Mouse (Mus musculus) embryo, embryonic 11 days (tissue): ENCODE data around the gene Camta1.
A peak's percentile ranks its signal among the peaks of the same experiment; 100 is the strongest.

ENCODE experiments used
- DNase-seq: peaks from one replicate; pipeline ENCODE4 v3.0.0-alpha.2; 2015

The Camta1 gene

GRCm38 (mm10) chr4:151138135-151138534 is 723.5 kb downstream of the Camta1 start:
- DNase-seq, result peak; percentile 21

- no peak for DNase-seq
These were observed 724.0 kb downstream of the Camta1 start for GRCm38 (mm10) chr4:151137701-151138100.

GRCm38 (mm10) chr4:151135491-151135890 is 726.2 kb downstream of the Camta1 start:
- DNase-seq, result no peak

GRCm38 (mm10) chr4:151133760-151134159 is 727.9 kb downstream of the Camta1 start:
- no peak for DNase-seq

- no peak for DNase-seq
These were observed 729.2 kb downstream of the Camta1 start for GRCm38 (mm10) chr4:151132493-151132892.

GRCm38 (mm10) chr4:151130756-151131490 is 730.8 kb downstream of the Camta1 start:
- no peak for DNase-seq

GRCm38 (mm10) chr4:151129725-151130557 is 731.7 kb downstream of the Camta1 start:
- no peak for DNase-seq

GRCm38 (mm10) chr4:151128641-151129541 is 732.8 kb downstream of the Camta1 start:
- peak; percentile 94 for DNase-seq

- peak; percentile 72 for DNase-seq
These were observed 733.8 kb downstream of the Camta1 start for GRCm38 (mm10) chr4:151127636-151128548.

GRCm38 (mm10) chr4:151118883-151119282 is 742.8 kb downstream of the Camta1 start:
- DNase-seq, result no peak

GRCm38 (mm10) chr4:151114574-151114973 is 747.1 kb downstream of the Camta1 start:
- no peak for DNase-seq

- DNase-seq, result no peak
These were observed 750.5 kb downstream of the Camta1 start for GRCm38 (mm10) chr4:151111226-151111625.

GRCm38 (mm10) chr4:151108834-151109241 is 752.8 kb downstream of the Camta1 start:
- no peak for DNase-seq

GRCm38 (mm10) chr4:151108028-151108771 is 753.5 kb downstream of the Camta1 start:
- peak; percentile 97 for DNase-seq

GRCm38 (mm10) chr4:151107131-151108001 is 754.3 kb downstream of the Camta1 start:
- DNase-seq, result peak; percentile 82

- no peak for DNase-seq
These were observed 755.2 kb downstream of the Camta1 start for GRCm38 (mm10) chr4:151106468-151106867.

- no peak for DNase-seq
These were observed 755.8 kb downstream of the Camta1 start for GRCm38 (mm10) chr4:151105886-151106285.

- DNase-seq, result no peak
These were observed 757.5 kb downstream of the Camta1 start for GRCm38 (mm10) chr4:151104147-151104546.

GRCm38 (mm10) chr4:151103646-151104045 is 758.0 kb downstream of the Camta1 start:
- no peak for DNase-seq

GRCm38 (mm10) chr4:151097104-151097438 is 764.6 kb downstream of the Camta1 start:
- no peak for DNase-seq
